Mouse (Mus musculus) olfactory bulb, adult 2 months (tissue): ENCODE measurements at regions not wholly inside any gene's neighbourhood (a gene's known extent, or its start where the extent isn't known, plus 50 kb on each side); places are given as distances from the start of the nearest gene placed in this dataset.

Experiments used
- H3K27ac ChIP-seq: fragments of 200-500 bp; 2 replicates; pipeline ENCODE4 v1.5.1; 2012; ENCODE audit warnings: low read depth, low read length; ENCODE audit not compliant: insufficient read depth
- H3K4me1 ChIP-seq: fragments of 200-500 bp; 2 replicates; pipeline ENCODE4 v1.6.1; 2012; ENCODE audit warnings: low read length; ENCODE audit not compliant: control insufficient read depth, insufficient read depth
- H3K4me3 ChIP-seq: fragments of 200-500 bp; 2 replicates; pipeline ENCODE4 v1.5.1; 2012; ENCODE audit warnings: mild to moderate bottlenecking, low read depth, low read length, moderate library complexity; ENCODE audit not compliant: insufficient read depth
- CTCF ChIP-seq: fragments of 200-500 bp; IDR thresholded peaks from 2 replicates; pipeline ENCODE4 v1.5.1; 2012; ENCODE audit warnings: low read depth, mild to moderate bottlenecking, low read length, moderate library complexity; ENCODE audit not compliant: insufficient read depth
- POLR2A ChIP-seq: fragments of 200-500 bp; IDR thresholded peaks from 2 replicates; pipeline ENCODE4 v1.6.1; 2012; ENCODE audit warnings: mild to moderate bottlenecking, low read depth, low read length, moderate library complexity; ENCODE audit not compliant: insufficient read depth
- WGBS: fragments of 180-500 bp; shearing (Covaris S2); methylation state at CpG from one replicate; pipeline ENCODE4 v1.1.7; 2018; 5-methylcytosine and 5-hydroxymethylcytosine counted together

DNA sequence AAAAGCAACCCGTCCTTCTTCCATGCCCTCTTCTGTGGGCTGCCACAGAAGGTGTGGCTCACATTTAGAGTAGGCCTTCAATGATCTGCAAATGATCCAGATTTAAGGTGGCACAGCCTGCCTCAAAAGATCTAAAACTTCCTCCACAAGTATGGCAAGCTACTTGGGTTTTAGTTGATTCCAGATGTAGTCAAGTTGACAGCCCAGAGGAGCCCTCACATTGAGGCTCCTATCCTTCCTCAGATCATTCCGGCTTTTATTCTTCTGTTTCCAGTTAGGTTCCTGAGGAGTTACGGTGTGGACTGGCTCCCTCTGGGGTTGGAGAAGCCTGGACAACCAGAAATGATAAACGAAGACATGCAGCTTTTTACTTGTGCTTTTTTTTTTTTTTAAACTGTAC lies 78.8 kb upstream of the Mgme1 start:
- WGBS: 91% methylated on average over 4 of the region's 4 CpGs
- no peak overlapping the region for H3K4me3 ChIP-seq
- no peak overlapping the region for H3K27ac ChIP-seq
- TF ChIP-seq CTCF: no peak
- no peak for TF ChIP-seq POLR2A
- no peaks in the 10 kb centered on the region for H3K4me1 ChIP-seq

DNA sequence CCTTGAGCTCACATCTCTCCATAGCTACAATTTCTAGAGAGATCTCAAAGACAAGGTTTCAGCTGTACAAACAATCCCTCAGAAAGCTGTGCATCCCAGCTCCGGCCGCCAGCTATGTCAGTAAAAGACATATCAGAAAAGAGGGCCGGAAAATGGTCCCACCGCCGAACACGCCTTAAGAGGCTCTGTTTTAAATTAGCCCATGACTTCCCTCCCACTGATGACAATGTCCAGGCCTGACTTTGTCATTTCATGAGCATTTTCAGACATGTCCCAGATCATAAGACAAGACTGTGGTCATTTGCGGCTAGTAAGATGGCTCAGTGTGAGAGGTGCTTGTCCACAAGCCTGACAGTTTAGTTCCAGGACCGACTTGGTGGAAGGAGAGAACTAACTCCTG lies 78.0 kb upstream of the Mgme1 start:
- WGBS: 91% methylated on average over 8 of the region's 8 CpGs
- no peak overlapping the region for H3K27ac ChIP-seq
- H3K4me3 ChIP-seq: no peak overlapping the region
- H3K4me1 ChIP-seq: no peaks in the 10 kb centered on the region
- TF ChIP-seq CTCF: no peak
- TF ChIP-seq POLR2A: no peak

DNA sequence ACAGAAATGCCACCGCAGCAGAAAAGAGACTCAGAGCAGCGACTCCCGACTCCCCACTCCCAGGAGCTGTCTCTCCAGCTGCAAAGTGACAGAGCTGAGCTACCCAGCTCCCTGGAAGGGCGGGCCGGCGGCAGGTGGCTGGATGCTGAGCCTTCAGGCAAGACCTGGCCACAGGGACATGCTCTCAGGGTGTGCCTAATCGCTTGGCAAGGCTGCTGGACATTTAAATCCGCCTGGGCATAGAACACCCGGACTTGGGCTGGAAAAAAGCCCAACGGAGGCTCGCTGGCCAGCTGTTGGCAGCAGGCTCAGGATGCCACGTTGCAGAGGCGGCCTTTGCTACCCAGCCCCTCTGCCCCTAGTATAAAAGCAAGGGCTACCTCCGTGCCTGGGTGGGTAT lies 74.6 kb upstream of the Mgme1 start:
- TF ChIP-seq POLR2A: no peak
- Histone ChIP-seq H3K4me3 (no peak overlapping the region), H3K4me1 (peaks cover 6% of the 10 kb centered on the region; the same call in 1 of the 2 replicates), H3K27ac (no peak overlapping the region)
- WGBS: 55% methylated on average over 14 of the region's 14 CpGs

DNA sequence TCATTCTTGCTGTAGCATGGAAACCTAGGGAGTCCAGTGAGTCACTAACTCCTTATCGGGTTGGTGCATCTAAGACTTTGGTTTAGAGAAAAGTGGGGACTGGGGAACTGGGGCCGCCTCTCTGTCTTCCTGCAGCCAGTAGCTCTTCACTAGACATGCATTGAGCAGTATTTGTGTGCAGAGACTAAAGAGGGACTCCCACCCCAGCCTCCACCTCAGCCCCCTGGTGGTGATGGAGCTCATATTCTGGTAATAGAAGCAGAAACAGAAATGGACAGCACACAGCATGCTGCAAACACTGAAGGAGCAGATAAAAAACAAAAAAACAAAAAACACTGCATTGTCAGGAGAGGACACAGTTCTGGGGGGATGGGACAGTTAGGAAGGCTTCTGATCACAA lies 73.3 kb upstream of the Mgme1 start:
- Histone ChIP-seq H3K4me3 (no peak overlapping the region), H3K27ac (no peak overlapping the region), H3K4me1 (peaks cover 6% of the 10 kb centered on the region; the same call in 1 of the 2 replicates)
- WGBS: 66% methylated on average over 2 of the region's 2 CpGs
- TF ChIP-seq POLR2A (no peak), CTCF (no peak)

DNA sequence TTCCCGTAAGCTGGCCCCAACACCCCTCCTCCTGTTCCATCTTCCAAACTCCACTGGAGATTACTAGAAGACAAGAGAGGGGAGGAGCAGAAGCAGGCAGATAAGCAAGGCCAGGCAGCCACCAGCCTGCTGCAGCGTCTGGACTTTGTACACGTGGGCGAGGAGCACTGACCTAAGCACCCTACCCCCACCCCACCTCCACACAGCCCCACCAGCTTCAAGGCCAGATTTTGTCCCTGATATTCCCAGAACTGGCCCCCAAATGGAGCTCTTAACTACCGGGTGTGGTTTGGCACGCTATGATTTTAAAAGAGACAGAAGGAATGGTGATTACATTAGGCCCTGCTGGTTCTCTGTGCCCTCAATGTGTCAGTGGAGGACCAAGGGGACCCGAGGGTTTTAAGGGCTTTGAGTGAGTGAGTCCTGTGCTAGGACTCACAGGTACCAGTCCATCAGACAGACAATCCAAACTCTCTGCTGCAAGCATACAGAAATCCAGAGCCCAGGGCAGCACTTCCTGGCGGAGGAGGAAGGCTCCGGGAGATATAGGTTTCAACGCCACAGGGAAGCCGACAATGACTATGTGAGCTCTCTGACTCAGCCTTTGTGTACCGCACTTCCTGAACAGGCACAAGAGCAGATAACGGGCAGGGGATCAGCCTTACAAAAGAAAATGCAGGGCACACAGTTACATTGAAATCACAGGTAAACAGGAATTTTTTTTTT lies 72.0 kb upstream of the Mgme1 start:
- H3K27ac ChIP-seq: no peak overlapping the region
- no peak overlapping the region for H3K4me3 ChIP-seq
- peaks cover 10% of the 10 kb centered on the region; the same call in 1 of the 2 replicates for H3K4me1 ChIP-seq
- 57% methylated on average over 13 of the region's 13 CpGs for WGBS
- no peak for TF ChIP-seq CTCF
- TF ChIP-seq POLR2A: no peak
